Mouse (Mus musculus) layer of hippocampus, adult 9-11 months (tissue): ENCODE measurements at regions not wholly inside any gene's neighbourhood (a gene's known extent, or its start where the extent isn't known, plus 50 kb on each side); places are given as distances from the start of the nearest gene placed in this dataset.
"Not testable (repeated sequence)": the region's sequence is repeated elsewhere in the genome, so short reads cannot be mapped to it uniquely, and the experiment has no call there.

Experiments used
- DNase-seq: peaks from one replicate; pipeline ENCODE4 v3.0.0; 2022

DNA sequence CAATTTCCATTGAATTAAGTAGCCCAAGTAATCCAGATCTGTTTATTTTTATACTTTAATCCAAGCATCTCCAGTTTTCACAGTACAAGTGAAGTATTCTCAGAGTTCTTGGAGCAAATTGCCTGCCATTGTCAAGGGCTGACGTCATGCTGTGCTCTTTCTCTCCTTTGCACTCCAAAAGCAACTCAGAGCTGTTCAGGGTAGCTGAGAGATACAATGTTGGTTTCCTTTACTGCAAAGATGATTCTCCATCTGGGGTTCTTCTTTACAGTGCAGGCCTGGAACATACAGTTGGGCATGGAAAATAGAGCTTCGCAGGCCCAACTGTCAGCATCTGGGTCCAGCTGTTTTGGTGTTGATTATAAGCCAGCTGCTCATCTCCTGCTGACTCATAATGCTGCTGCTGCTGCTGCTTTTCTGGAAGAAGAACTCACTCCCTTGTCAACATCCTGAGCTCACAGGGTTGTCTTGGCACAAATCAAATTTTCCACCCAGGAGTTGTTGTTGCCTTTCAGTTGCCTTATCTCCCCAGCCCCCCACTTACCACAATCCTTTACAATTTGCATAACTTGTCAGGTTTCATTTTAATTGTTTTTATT lies 454.7 kb upstream of the Slc5a7 start:
- peak; percentile 11 for DNase-seq

DNA sequence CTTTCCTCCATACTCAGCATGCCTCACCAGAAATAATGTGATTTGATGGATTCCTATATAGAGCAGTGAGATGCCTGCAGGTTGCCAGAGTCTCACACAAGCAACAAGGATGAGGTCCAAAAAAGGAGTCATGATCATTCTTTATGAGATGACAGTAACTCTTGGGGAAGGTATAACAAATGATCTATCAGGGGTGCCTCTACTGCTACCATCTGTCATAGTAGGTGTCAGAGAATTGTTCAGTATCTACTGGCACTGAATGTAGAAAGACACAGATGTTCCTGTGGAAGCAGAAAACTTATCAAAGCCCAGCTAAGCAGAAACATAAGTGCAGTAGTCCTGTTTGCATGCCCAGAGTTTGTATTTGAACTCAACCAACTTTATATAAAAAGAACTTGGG lies 454.1 kb upstream of the Slc5a7 start:
- no peak for DNase-seq

DNA sequence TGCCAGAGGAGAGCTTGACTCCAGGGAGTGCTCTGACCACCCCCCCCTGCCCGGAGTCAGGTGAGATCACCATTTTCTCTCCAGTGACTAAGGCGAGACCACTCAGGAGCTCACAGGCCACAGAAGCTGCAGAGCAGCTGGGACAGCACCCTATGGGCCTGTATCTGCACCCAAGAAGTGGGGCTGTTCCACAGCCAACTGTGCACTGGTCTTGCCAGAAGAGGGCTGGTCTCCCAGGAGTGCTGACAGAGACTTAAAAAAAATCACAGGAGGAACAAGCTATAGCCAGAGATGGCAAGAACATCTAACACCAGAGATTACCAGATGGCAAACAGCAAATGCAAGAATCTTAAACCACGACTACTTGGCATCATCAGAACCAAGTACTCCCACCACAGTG lies 437.0 kb upstream of the Slc5a7 start:
- no peak for DNase-seq

DNA sequence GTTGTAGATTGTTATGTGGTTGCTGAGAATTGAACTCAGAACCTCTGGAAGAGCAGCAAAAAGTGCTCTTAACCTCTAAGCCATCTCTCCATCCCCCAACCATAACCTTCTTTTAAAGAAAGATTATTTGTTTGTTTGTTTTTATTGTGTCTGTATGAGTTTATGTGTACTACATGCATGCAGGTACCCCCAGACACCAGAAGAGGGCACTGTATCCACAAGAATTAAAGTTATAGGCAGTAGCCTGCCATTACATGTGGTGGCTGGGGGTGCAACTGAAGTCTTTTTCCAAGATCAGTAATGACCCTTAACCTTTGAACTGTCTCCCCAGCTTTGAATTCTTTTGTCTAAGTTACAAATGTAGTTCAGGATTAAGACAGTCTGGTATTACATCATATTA lies 428.8 kb upstream of the Slc5a7 start:
- DNase-seq = no peak

DNA sequence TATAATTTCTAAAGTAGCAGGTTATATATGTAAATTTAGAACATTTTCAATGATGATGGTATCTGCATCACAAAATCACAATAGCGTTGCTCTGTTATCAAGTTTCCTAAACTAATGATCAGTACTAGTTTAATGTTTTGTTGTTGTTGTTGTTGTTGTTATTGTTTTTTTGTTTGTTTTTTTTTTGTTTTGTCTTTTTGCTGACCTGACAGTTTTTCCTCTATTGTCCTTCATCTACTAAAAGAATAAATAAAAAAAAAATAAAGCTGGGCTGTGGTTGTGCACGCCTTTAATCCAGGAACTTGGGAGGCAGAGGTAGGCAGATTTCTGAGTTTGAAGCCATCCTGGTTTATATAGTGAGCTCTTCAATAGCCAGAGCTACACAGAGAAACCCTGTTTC lies 427.9 kb upstream of the Slc5a7 start:
- no peak for DNase-seq

DNA sequence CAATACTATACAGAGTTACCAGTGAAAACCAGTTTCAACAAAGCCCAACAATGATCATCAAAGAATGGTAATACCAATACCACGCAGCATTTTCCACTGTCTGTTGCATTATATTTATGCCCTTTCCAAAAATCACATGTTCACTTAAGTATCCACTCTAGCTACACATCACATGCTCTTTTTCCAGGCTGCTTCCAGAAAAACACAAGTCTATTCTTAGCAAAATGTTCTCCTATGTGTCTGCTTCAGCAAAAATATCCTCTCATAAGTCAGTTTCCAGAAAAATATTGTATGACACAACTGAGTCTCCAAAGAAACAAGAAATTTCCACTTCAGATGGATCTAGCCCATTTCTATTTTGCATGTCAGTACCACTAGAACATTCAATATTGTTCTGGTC lies 414.2 kb upstream of the Slc5a7 start:
- DNase-seq = no peak

DNA sequence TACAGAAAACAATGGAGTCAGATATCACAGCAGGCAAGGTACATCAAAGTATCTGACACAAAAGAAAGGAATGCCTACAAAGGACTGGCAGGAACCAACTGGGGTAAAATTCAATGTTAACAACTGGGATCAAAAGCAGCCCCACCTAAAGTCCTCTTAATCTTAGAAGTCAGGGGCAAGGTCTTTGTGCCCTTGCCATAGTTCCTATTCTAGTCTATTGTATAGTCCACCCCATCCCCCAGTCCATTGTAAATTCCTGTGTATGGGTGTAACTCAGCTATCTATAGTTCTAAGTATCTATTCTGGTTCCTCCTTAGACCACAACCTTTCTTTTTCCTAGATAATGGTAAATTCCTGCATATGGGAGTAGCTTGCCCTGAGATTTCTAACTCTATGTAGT lies 409.0 kb upstream of the Slc5a7 start:
- not testable (repeated sequence) for DNase-seq

DNA sequence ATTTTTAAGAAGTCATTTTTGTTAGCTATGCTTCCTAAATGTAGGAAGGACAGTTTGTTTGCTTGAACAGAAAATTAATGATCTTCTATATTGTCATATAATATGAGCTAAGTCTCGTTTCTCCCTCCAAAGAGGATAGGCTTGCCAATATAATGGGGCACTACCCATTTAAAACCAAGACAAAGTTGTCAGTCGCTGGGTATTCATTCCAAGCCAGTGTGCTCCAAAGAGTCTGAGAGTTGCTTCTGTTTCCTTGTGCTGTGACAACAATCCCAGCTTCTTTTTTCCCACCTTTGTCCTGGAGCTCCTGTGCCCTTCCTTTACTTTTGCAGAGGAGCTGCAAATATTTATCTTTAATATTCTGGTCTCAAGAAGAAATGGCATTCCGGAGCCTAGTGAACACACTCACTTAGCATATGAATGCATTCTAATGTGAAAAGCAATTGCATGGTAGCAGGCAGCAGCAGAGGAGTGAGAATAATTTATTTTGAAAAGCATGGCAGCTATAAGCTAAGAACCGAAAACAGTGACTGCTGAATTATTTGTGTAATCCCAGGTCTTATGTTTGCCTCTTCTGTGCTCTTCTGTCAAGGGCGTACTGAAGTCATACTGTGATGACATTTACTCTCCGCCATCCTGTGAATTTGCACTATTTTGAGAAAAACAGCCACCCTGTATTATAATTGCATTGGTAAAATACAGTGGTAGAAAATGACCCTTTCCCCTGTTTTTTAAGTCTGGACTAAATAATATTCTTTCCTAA lies 402.7 kb upstream of the Slc5a7 start:
- DNase-seq = no peak

DNA sequence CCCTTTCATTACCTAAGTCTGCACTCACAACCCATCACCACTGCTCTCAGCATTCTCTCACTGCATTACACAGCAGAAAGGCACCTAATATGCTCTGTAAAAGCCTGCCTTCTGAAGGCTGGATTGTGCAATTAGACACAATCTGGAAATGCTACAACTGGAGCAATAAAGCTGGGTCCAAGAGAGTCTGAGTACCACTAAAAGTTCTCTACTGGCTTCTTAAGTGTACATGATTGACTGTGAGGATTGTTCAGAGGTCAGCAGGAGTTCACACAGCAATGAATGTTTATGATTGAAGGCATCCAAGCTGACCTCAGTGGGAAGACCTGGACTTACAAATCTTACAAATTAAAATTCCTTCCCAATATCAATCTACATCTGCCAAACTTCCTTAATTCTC lies 395.8 kb upstream of the Slc5a7 start:
- no peak for DNase-seq

DNA sequence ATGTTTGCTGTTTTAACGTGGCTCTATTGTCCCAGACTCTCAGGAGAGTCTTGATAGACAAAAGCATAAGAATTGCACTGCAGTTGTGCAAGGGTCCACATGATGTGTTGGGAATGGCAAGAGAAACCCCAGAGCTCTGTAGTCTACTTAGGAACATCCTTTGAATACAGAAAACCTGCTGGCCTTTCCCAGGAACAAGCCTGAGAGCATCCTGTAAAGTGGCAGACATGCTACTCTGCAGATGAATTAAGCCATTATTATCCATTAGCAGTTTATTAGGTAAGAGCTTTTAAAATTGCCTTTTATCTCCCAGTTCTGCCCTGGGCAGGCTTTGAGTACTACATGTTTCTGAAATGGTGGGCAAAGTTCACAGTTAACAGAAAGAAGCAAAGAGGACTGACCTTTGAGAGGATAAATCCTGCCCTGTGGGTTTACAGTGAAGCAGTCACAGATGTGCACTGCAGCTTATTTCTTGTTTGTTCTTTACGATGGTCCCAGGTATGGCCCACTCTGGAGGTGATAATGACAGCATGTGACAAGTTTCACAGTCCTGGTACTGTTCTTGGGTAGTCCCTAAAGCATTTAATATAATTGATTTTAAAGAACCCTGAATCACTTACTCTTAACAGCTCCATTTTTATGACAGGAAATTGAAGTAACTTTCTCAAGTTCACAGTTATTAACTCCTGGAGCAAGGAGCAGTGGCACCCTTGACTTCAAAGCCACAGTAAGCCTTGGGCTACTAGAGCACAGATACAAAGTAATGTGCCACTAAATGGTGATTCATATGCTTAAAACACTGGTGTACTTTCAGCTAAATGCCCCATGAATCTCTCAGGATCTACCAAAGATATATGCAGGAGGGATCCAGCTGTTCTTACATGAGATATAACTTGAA lies 386.6 kb upstream of the Slc5a7 start:
- DNase-seq = no peak

DNA sequence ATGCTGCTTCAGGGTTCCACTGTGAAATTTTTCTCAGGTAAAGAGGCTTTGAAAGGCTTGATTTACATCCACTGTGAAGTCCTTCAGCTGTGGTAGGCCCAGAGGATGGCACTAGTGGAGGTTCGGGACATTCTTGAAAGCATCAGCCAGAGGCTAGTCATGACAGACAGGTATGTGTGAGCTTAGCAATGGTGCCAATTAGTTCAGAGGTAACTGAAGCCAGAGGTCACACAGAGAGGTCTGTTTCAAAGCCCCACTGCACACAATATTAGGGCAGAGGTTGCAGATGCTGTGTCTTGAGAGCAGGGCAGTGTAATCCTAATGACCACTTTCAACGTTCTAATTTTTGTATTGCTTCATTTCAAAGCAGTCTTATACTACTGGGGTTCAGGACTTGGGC lies 379.3 kb upstream of the Slc5a7 start:
- DNase-seq = no peak

DNA sequence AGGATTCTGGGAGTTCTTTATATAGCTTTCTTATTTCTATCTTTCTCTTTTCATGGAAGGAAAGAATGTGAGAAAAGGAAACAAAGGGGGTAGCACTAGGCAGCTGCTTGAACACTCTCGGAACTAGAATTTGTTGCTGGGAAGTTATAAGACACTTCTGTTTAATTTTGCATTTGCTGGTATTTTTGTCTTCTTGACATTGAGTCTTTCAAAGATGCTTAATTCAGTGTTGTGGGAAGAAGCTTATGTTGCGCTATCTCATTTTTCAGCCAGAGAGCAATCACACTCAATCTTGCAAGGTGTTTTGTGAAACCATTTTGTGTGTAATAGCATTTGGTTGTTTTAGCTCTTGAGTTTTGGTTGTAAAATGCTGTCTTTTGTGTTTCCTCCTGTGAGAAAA lies 370.7 kb upstream of the Slc5a7 start:
- no peak for DNase-seq

DNA sequence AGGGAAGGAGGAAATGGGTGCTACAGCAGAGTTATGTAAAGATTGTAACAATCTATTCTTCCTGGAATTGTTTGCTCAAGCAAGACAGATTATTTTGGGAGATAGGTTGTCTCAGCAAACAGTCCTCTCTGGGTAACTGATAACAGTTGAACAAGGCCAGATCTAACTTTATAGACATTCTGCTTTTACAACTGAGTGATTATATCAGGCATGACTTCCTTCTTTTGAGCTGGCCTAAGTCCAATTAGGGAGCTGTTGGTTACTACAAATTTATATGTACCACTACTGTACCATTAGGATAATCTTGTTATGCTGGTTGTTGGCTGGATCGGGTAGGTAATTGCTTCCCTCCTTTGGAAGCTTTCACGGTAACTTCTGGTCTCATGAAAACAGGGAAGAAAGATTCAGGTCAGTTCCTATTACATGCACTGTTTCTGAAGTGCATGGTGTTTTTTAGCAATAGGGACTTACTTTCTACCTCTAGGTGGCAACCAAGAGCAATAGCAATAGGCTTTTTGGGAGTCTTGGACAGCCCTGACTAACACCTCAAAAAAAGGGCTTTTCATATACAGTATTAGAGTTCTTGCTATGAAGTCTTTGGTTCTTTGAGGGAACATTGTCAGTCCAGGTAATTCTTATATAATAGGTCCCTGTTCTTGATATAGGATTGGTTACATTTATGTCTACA lies 363.9 kb upstream of the Slc5a7 start:
- peak; percentile 4 for DNase-seq

DNA sequence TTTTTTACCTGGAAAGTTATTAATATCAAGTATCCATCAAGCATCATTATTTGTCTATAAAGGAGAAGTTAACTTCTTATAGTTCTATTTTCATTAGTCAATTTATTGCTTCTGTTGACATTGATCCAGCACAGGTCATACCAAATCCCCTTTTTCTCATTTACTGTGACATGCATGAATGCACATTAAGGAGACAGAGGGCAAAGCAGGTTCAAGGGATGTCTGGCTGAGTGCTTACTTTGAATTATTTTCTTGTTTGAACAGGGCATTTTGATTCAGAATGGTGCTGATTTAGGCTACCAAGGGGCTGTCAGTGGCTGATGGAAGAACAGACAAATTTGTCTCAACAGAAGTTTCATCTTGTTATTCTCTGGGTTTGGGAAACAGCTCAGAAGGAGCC lies 357.7 kb upstream of the Slc5a7 start:
- no peak for DNase-seq
